Mouse (Mus musculus): ENCODE results near the gene Wdr62. TPM values are rescaled to one million over a fixed set of nuclear protein-coding genes. Genes with fewer than 3 reads are reported as not detected.

Gene Wdr62
- total RNA-seq, 2 experiments from 2014 or later = 2.2 to 2.7 TPM

- intact Hi-C loops (cut with DNase I) = loop anchor here (10.0 kb wide), 1 partner anchor 679 kb away; the partner anchor contains the start of gene Sipa1l3
- DNase-seq = peak in 1 of 2 experiments; percentile 49
Observed at GRCm38 (mm10) chr7:30194101-30194831, 86.0 kb downstream of the Wdr62 start.

- intact Hi-C loops (cut with DNase I) = loop anchor here (10.0 kb wide), 1 partner anchor 679 kb away; the partner anchor contains the start of gene Sipa1l3
- peak; percentile 61 to 70 for DNase-seq
Observed at GRCm38 (mm10) chr7:30193581-30194100, 86.6 kb downstream of the Wdr62 start.

- DNase-seq = peak in 1 of 2 experiments; percentile 23
- intact Hi-C loops (cut with DNase I) = loop anchor here (10.0 kb wide), 1 partner anchor 678 kb away; the partner anchor contains the start of gene Sipa1l3
Observed at GRCm38 (mm10) chr7:30193013-30193412, 87.2 kb downstream of the Wdr62 start.

GRCm38 (mm10) chr7:30192088-30192487 lies 88.1 kb downstream of the Wdr62 start:
- DNase-seq = no peak
- intact Hi-C loops (cut with DNase I) = loop anchor here (10.0 kb wide), 1 partner anchor 677 kb away; the partner anchor contains the start of gene Sipa1l3

Other genes with a start within 250 kb of the Wdr62 start
- 1 to 10 TPM; 1.6 to 1.9 TPM for gene Zfp14, start 229.0 kb downstream of the Wdr62 start, total RNA-seq (2021)
- gene Zfp82, start 207.5 kb downstream of the Wdr62 start, total RNA-seq (2021) = 1 to 10 TPM; 1.4 to 1.7 TPM
- gene Gm26920, start 190.0 kb downstream of the Wdr62 start, total RNA-seq (2021) = not detected
- gene Zfp566, start 189.9 kb downstream of the Wdr62 start, total RNA-seq (2021) = 1 to 10 TPM; 1.8 to 2.9 TPM
- gene Zfp260, start 185.6 kb downstream of the Wdr62 start, total RNA-seq (2021) = 10 to 100 TPM; 25.9 to 28.9 TPM
- gene Zfp382, start 158.5 kb downstream of the Wdr62 start, total RNA-seq (2021) = under 1 TPM; 0.59 to 0.99 TPM
- 10 to 100 TPM; 19.2 to 23.6 TPM for gene Zfp146, start 110.7 kb downstream of the Wdr62 start, total RNA-seq (2021)
- 1,000 to 10,000 TPM in 1 of 2 experiments, 100 to 1,000 TPM in 1; 976 to 1,017 TPM for gene Cox7a1, start 96.3 kb downstream of the Wdr62 start, total RNA-seq (2021)
- gene Capns1, start 81.6 kb downstream of the Wdr62 start, total RNA-seq (2021) = 100 to 1,000 TPM; 188 to 196 TPM
- 10 to 100 TPM; 53.9 to 58.8 TPM for gene Polr2i, start 48.5 kb downstream of the Wdr62 start, total RNA-seq (2021)
- 10 to 100 TPM; 29.9 to 30.0 TPM for gene Tbcb, start 48.1 kb downstream of the Wdr62 start, total RNA-seq (2021)
- not detected for gene Ovol3, start 44.7 kb downstream of the Wdr62 start, total RNA-seq (2021)
- under 1 TPM in 1 of 2 experiments, not detected in 1; 0.25 TPM for gene Thap8, start 325 bp downstream of the Wdr62 start, total RNA-seq (2021)
- gene Clip3, start 11.3 kb upstream of the Wdr62 start, total RNA-seq (2021) = 1 to 10 TPM; 4.5 to 5.6 TPM
- 10 to 100 TPM; 18.3 to 18.4 TPM for gene Alkbh6, start 28.3 kb upstream of the Wdr62 start, total RNA-seq (2021)
- 1 to 10 TPM in 1 of 2 experiments, not detected in 1; 1.9 TPM for gene Syne4, start 34.4 kb upstream of the Wdr62 start, total RNA-seq (2021)
- gene E130208F15Rik, start 41.3 kb upstream of the Wdr62 start, total RNA-seq (2021) = under 1 TPM; 0.48 to 0.72 TPM
- gene Sdhaf1, start 43.5 kb upstream of the Wdr62 start, total RNA-seq (2021) = 1 to 10 TPM; 6.9 to 7.3 TPM
- 1 to 10 TPM; 2.9 to 3.2 TPM for gene Lrfn3, start 82.4 kb upstream of the Wdr62 start, total RNA-seq (2021)
- 1 to 10 TPM; 2.9 to 5.7 TPM for gene Tyrobp, start 133.3 kb upstream of the Wdr62 start, total RNA-seq (2021)
- under 1 TPM in 1 of 2 experiments, not detected in 1; 0.86 TPM for gene Hcst, start 139.4 kb upstream of the Wdr62 start, total RNA-seq (2021)
- under 1 TPM; 0.12 to 0.20 TPM for gene Nfkbid, start 141.3 kb upstream of the Wdr62 start, total RNA-seq (2021)
- 1 to 10 TPM in 1 of 2 experiments, under 1 TPM in 1; 0.62 to 1.0 TPM for gene Aplp1, start 165.1 kb upstream of the Wdr62 start, total RNA-seq (2021)
- gene Kirrel2, start 177.3 kb upstream of the Wdr62 start, total RNA-seq (2021) = not detected
- gene Nphs1, start 177.9 kb upstream of the Wdr62 start, total RNA-seq (2021) = not detected
- gene Prodh2, start 213.2 kb upstream of the Wdr62 start, total RNA-seq (2021) = not detected

Data from gastrocnemius, postnatal 36 days (tissue).